Mouse (Mus musculus) ovary, postnatal 14 days (tissue): ENCODE data around the gene Hp1bp3.
A peak's percentile ranks its signal among the peaks of the same experiment; 100 is the strongest.

Experiments
- DNase-seq: peaks from one replicate; pipeline ENCODE4 v3.0.0; 2022; ENCODE audit warnings: low spot score

Hp1bp3 gene

GRCm38 (mm10) chr4:138223623-138224022, 7.5 kb downstream of the Hp1bp3 start:
- DNase-seq, result no peak

GRCm38 (mm10) chr4:138246756-138247665, 30.9 kb downstream of the Hp1bp3 start:
- DNase-seq, result no peak

- no peak for DNase-seq
These were observed 34.2 kb downstream of the Hp1bp3 start, which contains the start of the genes Sh2d5 and Kif17 for GRCm38 (mm10) chr4:138250088-138250960. TSS of gene Sh2d5 (plus strand) at chr4:138250403. TSS of gene Kif17 (plus strand) at chr4:138250435.

GRCm38 (mm10) chr4:138251819-138252218, 35.7 kb downstream of the Hp1bp3 start:
- DNase-seq, result no peak

- DNase-seq, result no peak
These were observed 36.1 kb downstream of the Hp1bp3 start for GRCm38 (mm10) chr4:138252231-138252630.

- DNase-seq, result no peak
These were observed 41.1 kb downstream of the Hp1bp3 start for GRCm38 (mm10) chr4:138257116-138257687.

DNA sequence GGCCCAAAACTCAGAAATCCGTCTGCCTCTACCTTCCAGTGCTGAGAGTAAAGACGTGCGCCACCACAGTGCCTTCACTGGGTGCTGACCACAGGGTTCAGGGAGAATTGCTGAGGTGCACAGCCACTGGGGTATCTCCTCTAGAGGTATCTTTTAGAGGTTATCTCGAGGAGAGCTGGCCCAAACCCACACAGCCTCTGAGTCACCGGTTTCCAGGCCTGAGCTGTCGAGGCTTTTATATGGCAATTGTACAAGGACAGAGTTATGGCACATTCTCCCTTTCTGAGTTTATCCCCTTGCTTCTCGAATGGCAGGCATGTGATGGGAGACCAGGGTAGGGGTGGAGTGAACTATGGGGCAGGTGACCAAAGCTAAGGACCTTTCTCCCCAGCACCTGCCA, 42.6 kb downstream of the Hp1bp3 start:
- DNase-seq, result no peak

- no peak for DNase-seq
These were observed 43.4 kb downstream of the Hp1bp3 start for GRCm38 (mm10) chr4:138259482-138259881.

DNA sequence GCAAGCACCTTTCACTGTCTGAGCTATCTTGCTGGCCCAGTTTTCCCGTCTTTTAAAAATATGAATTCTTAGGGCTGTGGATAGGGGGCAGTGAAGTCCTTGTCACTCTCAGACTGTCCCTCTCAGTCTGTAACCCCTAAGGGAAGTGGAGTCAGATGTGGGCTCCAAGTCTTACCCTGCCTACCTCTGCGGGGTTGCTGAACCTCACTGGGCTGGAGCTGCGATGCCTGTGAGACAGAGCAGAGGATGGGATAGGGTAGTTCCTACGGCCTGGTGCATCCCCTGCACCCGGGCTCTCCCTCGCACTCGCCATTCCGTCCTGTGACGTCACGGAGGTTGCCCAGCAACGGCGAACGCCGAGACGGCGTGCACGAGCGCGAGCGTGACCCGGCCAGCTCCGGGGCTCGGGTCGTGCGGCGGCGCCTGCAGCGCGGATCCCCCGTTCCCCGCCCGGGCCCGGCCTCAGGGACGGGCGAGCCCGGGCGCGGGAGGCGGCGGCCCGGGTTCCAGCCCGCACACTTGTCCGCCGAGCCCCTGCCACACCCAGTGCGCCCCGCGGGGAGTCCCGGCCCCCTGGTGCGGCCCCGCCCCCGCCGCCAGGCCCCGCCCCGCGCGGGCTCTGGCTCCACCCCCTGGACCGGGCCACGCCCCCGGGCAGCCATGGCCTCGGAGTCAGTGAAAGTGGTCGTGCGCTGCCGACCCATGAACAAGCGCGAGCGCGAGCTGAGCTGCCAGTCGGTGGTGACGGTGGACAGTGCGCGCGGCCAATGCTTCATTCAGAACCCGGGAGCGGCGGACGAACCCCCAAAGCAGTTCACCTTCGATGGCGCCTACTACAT, 46.0 kb downstream of the Hp1bp3 start:
- peak; percentile 89 for DNase-seq

DNA sequence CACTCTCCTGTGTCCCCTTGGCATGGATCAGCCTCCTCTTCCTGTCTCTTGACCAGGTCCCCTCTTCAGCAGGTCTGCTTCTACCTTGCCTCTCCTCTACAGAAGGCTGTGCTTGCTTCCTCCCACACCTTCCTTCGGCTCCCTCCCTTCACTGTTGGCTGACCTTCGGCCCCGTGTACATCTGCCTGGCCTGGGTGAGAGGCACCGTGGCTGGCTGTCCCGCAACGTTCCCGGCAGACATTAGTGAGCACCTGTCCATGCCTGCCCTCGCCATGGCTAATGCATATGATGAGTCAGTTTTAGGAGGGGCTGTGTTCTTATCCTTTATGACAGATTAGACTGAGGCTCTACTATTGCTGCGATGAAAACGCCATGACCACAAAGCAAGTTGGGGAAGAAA, 51.8 kb downstream of the Hp1bp3 start:
- no peak for DNase-seq

DNA sequence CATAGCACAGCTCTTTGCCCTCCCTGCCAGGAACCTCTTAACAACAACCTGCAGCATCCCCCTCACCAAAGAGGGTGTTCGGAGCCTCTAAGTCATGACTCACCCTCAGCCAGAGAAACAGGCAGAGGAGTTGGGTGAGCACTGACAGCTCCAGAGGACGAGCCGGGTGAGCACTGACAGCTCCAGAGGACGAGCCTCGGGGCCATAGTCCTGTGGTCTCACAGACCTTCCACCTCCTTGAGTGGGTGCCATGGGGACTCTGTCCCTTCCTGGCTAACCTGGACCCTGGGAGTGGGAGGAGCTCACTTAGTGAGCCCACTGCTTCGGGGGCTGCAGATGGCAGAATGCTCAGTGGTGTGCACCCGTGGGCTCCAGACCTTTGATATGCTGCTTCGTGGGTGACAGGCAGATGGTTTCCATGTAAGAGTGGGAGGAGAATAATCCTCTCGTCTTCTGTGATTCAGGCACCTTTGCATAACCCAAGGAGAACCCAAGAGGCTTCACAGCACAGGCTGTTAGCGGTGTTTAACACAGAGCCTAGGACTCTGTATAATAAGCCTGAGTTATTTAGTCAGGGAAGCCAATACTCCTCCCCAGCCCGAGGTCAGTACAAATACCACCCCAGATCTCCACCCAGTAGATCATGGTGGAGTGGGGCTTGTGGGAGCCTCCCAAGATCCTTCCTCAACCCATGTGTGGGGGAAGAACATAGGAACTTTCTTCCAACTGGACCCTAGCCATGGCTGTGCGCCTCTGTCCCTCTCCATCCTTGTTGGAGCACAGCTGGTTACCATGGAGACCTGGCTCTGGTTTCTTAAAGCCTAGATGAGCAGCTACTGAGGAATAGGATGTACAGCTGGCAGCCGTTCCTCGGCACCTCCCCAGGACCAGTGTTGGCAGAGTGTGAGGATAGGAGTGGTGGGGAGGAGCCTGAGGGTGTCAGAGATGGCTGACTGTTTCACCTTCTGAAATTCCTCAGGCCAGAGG, 56.2 kb downstream of the Hp1bp3 start:
- DNase-seq, result no peak

DNA sequence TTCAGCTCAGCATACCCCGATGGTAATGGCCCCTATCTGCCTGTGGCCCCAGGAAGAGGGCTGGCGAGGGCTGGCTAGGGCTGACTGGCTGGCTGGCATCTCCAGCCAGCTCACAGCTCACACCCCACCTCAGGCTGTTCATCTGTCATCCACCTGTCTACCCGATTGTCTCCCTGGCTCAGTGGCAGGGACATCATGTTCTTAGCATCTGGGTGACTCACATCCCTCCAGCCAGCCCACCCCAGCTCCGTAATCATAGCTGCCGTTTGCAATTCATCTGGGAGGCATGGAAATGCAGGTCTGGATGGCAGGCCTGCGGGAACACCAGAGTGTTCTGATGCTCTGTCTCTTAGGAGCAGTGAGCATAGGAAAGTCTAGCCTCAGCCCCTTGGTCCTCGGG, 62.2 kb downstream of the Hp1bp3 start:
- DNase-seq, result no peak

DNA sequence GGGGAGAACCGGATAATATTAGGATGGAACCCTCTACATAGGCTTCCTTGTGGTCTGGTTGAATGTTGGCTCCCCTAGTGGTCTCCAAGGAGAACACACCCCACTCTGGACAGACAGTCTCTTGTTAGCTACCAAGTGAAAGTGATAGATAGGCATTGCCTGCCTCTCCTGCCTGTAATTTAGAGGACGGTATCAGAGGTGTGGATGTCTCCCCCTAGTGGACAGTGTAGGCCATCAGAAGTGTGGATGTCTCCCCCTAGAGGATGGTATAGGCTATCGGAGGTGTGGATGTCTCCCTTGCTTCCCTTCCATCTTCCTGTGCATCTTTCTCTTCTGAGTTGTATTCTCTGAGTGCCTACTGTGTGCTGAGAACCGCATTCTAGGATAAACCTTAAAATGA, 66.7 kb downstream of the Hp1bp3 start:
- peak; percentile 54 for DNase-seq

- DNase-seq, result no peak
These were observed 70.3 kb downstream of the Hp1bp3 start for GRCm38 (mm10) chr4:138286411-138286810.

- no peak for DNase-seq
These were observed 72.6 kb downstream of the Hp1bp3 start for GRCm38 (mm10) chr4:138288691-138289090.

DNA sequence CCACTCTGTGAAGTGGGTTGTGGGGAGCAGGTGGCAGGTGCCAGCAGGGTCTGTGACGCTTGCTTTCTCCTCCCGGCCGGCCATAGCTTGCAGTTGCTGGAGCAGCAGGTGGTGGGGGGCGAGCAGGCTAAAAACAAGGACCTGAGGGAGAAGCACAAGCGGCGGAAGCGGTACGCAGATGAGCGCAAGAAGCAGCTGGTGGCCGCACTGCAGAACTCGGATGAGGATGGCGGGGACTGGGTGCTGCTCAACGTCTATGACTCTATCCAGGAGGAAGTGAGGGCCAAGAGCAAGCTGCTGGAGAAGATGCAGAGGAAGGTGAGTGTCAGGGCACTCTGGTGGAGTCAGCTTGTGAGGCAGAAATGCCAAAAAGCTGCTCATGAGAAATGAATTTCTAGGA, 75.9 kb downstream of the Hp1bp3 start:
- no peak for DNase-seq

DNA sequence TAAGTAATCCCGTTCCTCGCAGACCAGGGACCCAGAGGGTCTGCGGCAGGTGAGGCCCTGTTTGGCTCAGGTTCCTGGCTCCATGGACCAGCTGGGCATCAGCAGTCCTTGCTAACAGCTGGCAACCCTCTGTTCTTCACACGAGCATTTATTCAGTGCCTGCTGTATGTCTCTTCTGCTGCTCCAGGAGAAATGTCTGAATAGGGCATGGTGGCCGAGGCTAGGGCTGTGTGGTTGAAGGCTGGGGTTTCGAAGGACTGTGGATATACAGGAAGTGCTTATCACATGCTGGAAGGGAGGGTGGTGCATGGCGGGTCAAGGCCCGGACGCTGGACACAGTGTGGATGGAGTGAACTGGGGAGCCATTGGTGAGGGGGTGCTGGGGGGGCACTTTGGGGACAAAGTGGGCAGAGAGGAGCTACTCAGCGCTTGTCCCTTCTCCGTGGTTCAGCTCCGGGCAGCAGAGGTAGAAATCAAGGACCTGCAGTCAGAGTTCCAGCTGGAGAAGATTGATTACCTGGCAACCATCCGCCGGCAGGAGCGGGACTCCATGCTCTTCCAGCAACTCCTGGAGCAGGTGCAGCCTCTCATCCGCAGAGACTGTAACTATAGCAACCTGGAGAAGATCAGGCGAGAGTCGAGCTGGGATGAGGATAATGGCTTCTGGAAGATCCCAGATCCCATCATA, 77.3 kb downstream of the Hp1bp3 start:
- DNase-seq, result no peak

GRCm38 (mm10) chr4:138293949-138294550, 78.0 kb downstream of the Hp1bp3 start:
- no peak for DNase-seq
